Mouse (Mus musculus): ENCODE results near the gene Ubxn4. TPM values are rescaled to one million over a fixed set of nuclear protein-coding genes. Genes with fewer than 3 reads are reported as not detected.
"Not testable (repeated sequence)": the region's sequence is repeated elsewhere in the genome, so short reads cannot be mapped to it uniquely, and the experiment has no call there.

Ubxn4 gene
- total RNA-seq (2021): 10 to 100 TPM; 47.0 to 47.9 TPM
- long read RNA-seq, experiment 1, full-length matches to known transcripts: 51 of 64 reads
- long read RNA-seq, experiment 1, partial matches to known transcripts: 2 of 64 reads
- long read RNA-seq, experiment 1, other reads (novel, unspliced or antisense): 11 of 64 reads
- long read RNA-seq, experiment 2, full-length matches to known transcripts: 41 of 54 reads
- long read RNA-seq, experiment 2, partial matches to known transcripts: 1 of 54 reads
- long read RNA-seq, experiment 2, other reads (novel, unspliced or antisense): 12 of 54 reads

DNA sequence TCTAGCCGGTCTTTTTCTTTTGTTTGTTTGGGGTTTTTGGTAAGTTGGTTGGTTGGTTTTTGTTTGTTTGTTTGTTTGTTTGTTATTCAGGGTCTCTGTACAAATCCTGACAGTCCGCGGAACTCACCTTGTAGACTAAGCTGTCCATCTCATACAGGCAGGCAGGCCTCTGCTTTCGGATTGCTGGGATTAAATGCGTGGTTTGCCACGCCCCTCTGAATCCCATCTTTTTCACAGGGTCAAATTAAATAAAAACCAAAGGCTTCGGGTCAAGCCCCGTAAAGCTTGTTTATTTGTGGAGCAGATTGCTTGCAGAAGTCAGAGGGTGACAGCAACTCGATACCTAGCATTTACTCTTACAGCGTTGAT is at the start of gene Ubxn4:
Gene Ubxn4, plus strand, starts transcription at position 338 of the 369 bp plus-strand sequence.
- no peak for DNase-seq (ENCODE audit: low spot score in 2 of 2)

GRCm38 (mm10) chr1:128194011-128194410 is 49.8 kb upstream of the Ubxn4 start:
- DNase-seq (ENCODE audit: low spot score in 2 of 2): no peak

- DNase-seq (ENCODE audit: low spot score in 2 of 2): no peak
Observed at GRCm38 (mm10) chr1:128197353-128197752, 46.4 kb upstream of the Ubxn4 start.

DNA sequence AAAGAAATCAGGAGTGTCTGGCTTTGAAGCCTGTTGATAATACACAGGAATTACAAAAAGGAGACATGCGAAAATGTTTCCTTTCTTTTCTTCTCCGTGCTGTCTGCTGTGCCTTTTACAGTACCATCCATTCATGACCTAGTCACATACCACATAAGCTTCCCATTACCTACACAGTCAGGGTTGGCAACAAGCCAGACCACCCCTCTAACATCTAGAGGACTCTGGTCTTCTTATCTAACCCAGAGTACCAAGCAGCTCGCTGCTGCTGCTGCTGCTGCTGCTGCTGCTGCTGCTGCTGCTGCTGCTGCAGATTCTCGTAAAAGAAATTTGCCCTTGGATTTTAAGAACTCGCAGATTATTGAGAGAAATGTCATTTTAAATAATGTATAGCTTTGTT is 30.5 kb upstream of the Ubxn4 start:
- DNase-seq (ENCODE audit: low spot score in 2 of 2): no peak

- DNase-seq (ENCODE audit: low spot score in 2 of 2): no peak
Observed at GRCm38 (mm10) chr1:128221886-128222285, 21.9 kb upstream of the Ubxn4 start.

DNA sequence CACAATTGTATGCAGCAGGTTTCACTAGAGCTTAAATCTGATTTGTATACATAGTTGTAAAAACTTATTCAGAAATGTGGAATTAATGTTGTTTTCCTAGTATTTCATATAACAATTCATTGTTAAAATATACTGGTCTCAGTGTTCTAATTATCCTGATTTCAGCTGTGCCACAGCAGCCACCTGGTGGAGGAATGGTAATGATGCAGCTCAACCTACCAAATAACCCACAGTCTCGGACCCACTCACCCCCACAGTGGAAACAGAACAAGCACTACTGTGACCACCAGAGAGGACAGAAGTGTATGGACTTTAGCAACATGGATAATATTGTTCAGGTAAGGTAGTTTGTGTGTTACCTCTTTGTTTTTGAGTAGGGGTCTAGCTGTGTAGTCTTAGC is 20.5 kb upstream of the Ubxn4 start:
- no peak for DNase-seq (ENCODE audit: low spot score in 2 of 2)

GRCm38 (mm10) chr1:128235181-128235580 is 8.6 kb upstream of the Ubxn4 start:
- no peak for DNase-seq (ENCODE audit: low spot score in 2 of 2)

GRCm38 (mm10) chr1:128243996-128244726 is 397 bp downstream of the Ubxn4 start:
- DNase-seq (ENCODE audit: low spot score in 2 of 2): peak; percentile 91 to 94

DNA sequence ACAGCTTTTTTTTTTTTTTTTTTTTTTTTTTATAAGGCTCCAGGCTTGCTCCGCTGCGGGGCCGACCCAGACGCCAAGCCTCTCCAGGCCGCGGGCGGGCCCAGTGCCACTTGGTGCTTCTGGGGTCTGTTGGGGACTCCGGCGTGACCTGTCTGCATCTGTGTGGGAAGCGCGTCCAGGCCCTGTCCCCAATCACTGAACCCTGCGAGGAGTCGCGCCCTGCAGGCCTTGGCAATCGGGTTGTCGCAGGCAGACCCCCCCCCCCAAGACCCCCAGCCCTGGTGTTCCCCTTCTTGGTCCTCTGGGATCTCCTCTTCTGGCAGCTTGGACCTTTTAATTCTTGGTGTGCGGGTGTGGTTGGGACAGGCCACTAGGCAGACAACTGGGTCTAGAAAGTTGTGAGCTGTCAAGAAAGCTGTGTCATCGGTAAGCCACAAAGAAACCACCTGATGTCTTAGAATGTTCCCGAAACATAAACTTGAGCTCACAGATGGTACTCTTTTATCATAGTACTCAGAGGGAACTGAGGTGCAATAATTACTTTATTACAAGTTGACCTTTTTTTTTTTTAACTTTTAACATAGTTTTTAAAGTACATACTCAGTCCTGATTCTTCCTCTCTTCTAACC is 1.1 kb downstream of the Ubxn4 start:
- DNase-seq (ENCODE audit: low spot score in 2 of 2): peak in 1 of 2 experiments; percentile 18

- DNase-seq (ENCODE audit: low spot score in 2 of 2): not testable (repeated sequence)
Observed at GRCm38 (mm10) chr1:128267061-128267460, 23.3 kb downstream of the Ubxn4 start.

DNA sequence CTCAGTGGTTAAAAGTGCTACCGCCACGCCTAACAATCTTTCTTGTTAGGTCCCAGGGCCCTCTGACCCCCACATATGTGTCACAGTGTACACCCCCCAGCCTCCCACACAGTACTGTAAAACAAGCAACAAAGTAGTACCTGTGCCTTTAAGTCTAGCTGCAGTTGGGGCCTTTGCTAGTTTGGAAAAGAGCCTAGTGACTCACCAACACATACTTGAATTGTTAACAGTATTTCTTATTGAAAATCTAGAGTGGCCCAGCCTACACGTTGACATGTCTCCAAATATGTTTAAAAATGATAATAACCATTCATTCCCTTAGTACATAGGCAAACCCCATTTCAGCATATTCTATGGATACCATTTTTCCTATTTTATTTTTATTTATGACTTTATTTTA is 27.0 kb downstream of the Ubxn4 start:
- DNase-seq (ENCODE audit: low spot score in 2 of 2): no peak

DNA sequence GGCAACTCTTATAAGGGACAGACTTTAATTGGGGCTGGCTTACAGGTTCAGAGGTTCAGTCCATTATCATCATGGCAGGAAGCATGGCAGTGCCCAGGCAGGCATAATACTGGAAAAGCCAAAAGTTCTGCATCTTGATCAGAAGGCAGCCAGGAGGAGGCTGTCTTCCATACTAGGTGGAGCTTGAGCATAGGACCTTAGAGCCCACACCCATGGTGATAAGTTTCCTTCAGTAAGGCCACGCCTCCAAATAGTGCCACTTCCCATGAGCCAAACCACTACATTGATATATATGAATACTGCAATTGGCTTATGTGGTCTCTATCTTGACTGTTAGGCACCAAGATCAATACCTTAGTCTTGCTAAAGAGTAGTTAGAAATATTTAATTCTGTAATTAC is 32.1 kb downstream of the Ubxn4 start:
- no peak for DNase-seq (ENCODE audit: low spot score in 2 of 2)

DNA sequence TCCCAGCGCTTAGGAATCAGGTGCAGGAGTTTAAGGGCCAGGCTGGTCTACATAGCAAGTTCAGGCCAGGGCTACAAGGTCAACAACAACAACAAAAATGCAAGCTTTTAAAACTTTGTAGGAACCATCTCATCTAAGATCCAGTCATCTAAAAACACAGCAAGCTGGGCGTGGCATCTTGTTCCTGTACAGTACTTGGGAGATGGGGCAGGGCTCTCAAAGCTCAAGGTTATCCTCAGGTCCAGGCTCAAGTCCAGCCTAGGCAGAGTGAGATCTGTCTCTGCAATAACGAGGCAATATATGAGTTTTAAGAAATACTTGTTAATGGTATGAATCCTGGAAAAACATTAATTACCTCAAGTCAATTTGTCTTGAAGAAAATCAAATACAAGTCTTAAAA is 34.8 kb downstream of the Ubxn4 start:
- DNase-seq (ENCODE audit: low spot score in 2 of 2): no peak

DNA sequence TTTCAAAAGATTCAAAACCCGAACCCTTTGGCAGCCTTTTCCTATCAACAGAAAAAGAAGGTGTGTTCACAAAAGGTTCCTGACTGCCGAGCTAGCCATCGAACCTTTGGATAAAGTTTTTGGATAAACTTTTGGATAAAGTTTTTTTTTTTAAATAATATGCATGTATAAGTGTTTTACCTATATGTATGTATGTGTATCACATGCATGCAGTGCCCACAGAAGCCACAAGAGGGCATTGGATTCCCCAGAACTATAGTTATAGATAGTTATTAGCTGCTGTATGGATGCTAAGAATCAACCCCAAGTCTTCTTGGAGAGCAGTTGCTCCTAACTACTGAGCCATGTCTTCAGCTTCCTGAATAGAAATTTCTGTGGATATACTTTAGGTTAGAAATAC is 38.0 kb downstream of the Ubxn4 start:
- DNase-seq (ENCODE audit: low spot score in 2 of 2): no peak

- DNase-seq (ENCODE audit: low spot score in 2 of 2): no peak
Observed at GRCm38 (mm10) chr1:128282924-128283323, 39.2 kb downstream of the Ubxn4 start.

DNA sequence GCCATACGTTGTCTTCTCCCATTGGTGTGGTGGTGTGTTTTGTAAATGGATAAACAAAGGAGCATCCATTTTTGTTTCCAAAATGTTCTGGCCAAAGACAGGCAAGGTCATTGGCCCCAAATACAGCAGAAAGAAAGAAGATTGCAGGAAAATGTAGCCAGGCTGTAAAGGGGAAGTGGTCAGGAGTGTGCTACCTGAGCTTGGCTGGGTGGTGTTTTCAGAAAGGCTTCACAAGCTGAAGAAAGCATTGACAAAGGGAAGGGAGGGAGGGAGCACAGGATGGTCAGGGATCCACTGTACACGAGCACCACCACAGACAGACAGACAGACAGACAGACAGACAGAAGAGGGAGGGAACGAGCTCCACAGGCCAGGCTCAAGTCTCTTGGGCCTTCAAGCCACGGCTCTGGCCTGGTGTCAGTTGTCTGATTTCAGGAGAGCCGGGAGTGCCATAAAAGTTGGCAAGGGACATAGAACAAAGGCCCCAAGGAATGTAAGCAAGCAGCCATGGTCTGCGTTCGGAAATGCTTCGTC is 40.5 kb downstream of the Ubxn4 start:
- DNase-seq (ENCODE audit: low spot score in 2 of 2): no peak

- no peak for DNase-seq (ENCODE audit: low spot score in 2 of 2)
Observed at GRCm38 (mm10) chr1:128285136-128285535, 41.4 kb downstream of the Ubxn4 start.

DNA sequence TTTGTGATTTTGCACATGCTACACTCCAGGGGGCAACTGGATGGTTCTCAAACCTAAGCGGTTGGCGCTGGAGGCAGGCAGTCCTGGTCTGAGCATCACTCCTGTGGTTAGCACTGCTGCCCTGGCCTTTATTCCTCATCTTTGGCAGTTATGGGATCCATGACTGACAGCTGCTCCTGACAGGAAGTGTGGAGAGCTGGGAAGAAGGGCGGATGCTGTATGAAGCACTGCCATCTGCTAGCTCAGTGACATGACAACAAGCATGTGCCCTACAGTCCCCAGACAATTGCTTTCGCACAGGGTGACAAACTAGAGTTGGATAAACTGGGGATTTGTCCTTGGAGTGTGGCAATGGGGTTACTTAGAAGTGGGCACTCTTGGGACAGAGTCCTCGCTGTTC is 46.5 kb downstream of the Ubxn4 start:
- no peak for DNase-seq (ENCODE audit: low spot score in 2 of 2)

GRCm38 (mm10) chr1:128293524-128293923 is 49.8 kb downstream of the Ubxn4 start:
- DNase-seq (ENCODE audit: low spot score in 2 of 2): peak in 1 of 2 experiments; percentile 16

DNA sequence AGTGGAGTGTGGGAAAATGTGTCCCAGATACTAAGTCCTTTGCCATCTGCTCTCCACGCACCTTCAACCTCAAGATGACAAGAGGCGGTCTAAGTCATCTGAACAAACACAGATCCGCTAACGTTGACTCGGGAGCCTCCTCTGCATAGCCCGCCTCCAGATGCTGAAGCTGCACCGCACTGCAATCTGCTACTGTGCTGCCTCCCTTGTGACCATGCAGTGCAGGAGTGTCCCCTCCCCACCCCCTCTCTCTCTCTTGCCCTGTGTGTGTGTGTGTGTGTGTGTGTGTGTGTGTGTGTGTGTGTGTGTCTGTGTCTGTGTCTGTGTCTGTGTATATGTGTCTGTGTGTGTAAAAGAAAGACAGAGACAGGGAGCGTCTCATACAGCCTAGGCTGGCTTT is 51.5 kb downstream of the Ubxn4 start:
- peak in 1 of 2 experiments; percentile 17 for DNase-seq (ENCODE audit: low spot score in 2 of 2)

GRCm38 (mm10) chr1:128295717-128296528 is 52.2 kb downstream of the Ubxn4 start:
- DNase-seq (ENCODE audit: low spot score in 2 of 2): no peak

All from left cerebral cortex, adult 18-20 months (tissue).